14 mouse cellular contexts compared by ENCODE assay signal in genomic region chr10:68054706-68055105, GRCm38 (mm10).
"Had no signal": no experiment of that assay in that cellular context is flagged by ENCODE, and none has a peak within 500 bp of the region (broad histone marks: within the 10 kb centered on the region; RNA-seq: fewer than 3 reads in every experiment).

No protein-coding gene starts in this region.

- ATAC-seq: midbrain, embryonic 16.5 days had no signal

- H3K9ac ChIP-seq: lung, embryonic 14.5 days; neural tube, embryonic 12.5 days; stomach, embryonic 15.5 days had no signal

- DNase-seq: lung, adult 18-20 months; lung, embryonic 14.5 days; lung, postnatal 10 days; lung, postnatal 4 days; midbrain, embryonic 14.5 days; right cerebral cortex, postnatal 14 days; thymus, adult 2 months; thymus, postnatal 4 days had no signal

- H3K4me1 ChIP-seq: midbrain, embryonic 10.5 days; neural tube, embryonic 12.5 days; stomach, embryonic 15.5 days had no signal

- H3K4me3 ChIP-seq: midbrain, embryonic 10.5 days; myocyte; neural tube, embryonic 12.5 days; stomach, embryonic 15.5 days had no signal

- H3K27me3 ChIP-seq: neural tube, embryonic 12.5 days; stomach, embryonic 15.5 days had no signal

- H3K36me3 ChIP-seq: neural tube, embryonic 12.5 days; stomach, embryonic 15.5 days had no signal

- H3K9me3 ChIP-seq: midbrain, embryonic 10.5 days; neural tube, embryonic 12.5 days; stomach, embryonic 15.5 days had no signal

- H3K4me2 ChIP-seq: lung, embryonic 14.5 days; neural tube, embryonic 12.5 days; stomach, embryonic 15.5 days had no signal

- H3K27ac ChIP-seq: midbrain, embryonic 10.5 days; neural tube, embryonic 12.5 days; stomach, embryonic 15.5 days; stomach, postnatal 0 days had no signal
